Mouse (Mus musculus) subcutaneous adipose tissue, adult 2 months (tissue): Measurements from ENCODE around the gene Clasp1. TPM values are rescaled to one million over a fixed set of nuclear protein-coding genes. Genes with fewer than 3 reads are reported as not detected.

Source experiments
- polyA plus RNA-seq: library from polyadenylated mRNA; depleted of rRNA; stranded (reverse); fragments of >200 nt; gene quantifications from 2 replicates; pipeline ENCODE4 v1.2.3, GENCODE M21; 2012; ENCODE audit warnings: low replicate concordance; rRNA removed

Clasp1 gene
- polyA plus RNA-seq: 16.2 and 28.2 TPM in 2 replicates

DNA sequence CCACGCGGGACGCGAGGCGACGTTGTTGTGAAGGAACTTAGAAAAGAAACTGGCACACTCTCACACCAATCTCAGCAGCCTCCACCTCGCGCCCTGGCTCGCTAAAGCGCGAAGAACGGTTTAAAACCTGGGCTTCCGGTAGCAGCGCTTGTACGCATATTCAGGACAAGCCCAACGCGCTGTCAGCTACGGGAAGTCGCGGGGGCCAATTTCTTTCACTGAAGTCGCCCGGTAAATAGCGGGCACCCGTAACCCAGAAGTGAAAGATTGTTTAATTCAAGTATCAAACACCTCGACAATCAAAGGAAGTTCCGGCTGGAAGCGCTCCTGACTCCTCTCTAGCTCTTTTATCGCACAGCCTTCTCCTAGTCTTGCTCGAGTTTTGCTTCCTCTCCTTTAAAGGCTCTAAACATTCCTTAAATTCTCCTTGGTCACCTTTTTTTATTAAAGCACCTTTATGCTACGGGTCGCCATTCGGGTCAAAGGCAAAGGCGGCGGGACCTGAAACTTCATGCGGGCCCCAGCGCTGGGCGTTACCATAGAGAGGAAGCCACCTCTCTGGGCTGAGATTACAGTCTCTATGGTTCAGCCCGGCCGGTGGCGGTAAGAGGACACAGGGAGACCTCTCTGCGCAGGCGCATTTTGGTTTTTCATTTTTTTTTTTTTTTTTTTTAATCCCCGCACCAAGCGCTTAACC is at the start of gene Clasp1:
TSS of gene Clasp1 (plus strand) at position 302 of the 697 bp plus-strand sequence.

GRCm38 (mm10) chr1:118627781-118628464 is 239.1 kb downstream of the Clasp1 start, which contains the start of gene Tfcp2l1:
TSS of gene Tfcp2l1 (plus strand) at chr1:118627945.

Other genes starting within 250 kb of the Clasp1 start
- gene Gm29106, start 212.5 kb upstream of the Clasp1 start, polyA plus RNA-seq: not detected in 2 replicates
- 40.2 and 55.1 TPM in 2 replicates for gene Tsn, start 77.3 kb upstream of the Clasp1 start, polyA plus RNA-seq
- 8.7 and 13.5 TPM in 2 replicates for gene Nifk, start 67.2 kb upstream of the Clasp1 start, polyA plus RNA-seq
- 0.27 and 14.9 TPM in 2 replicates for gene Tfcp2l1, start 238.9 kb downstream of the Clasp1 start, polyA plus RNA-seq